Mouse (Mus musculus): Measurements from ENCODE around the gene Bag3. TPM values are rescaled to one million over a fixed set of nuclear protein-coding genes. Genes with fewer than 3 reads are reported as not detected.

The Bag3 gene
- polyA plus RNA-seq, 1 experiment from 2014 or later, result 48.6 TPM

GRCm38 (mm10) chr7:128529126-128529525 lies 5.7 kb downstream of the Bag3 start:
- no peak overlapping the region for H3K4me3 ChIP-seq (ENCODE audit: inconsistent target)
- H3K36me3 ChIP-seq (ENCODE audit: inconsistent target), result no peaks in the 10 kb centered on the region
- 99% methylated on average over 6 of the region's 6 CpGs for WGBS (ENCODE audit: missing documents)
- H3K79me2 ChIP-seq (ENCODE audit: inconsistent target), result peaks cover 98% of the 10 kb centered on the region
- H3K27ac ChIP-seq, result no peak overlapping the region

GRCm38 (mm10) chr7:128529574-128530051 lies 6.2 kb downstream of the Bag3 start:
- no peak overlapping the region for H3K27ac ChIP-seq
- H3K36me3 ChIP-seq (ENCODE audit: inconsistent target), result no peaks in the 10 kb centered on the region
- H3K4me3 ChIP-seq (ENCODE audit: inconsistent target), result no peak overlapping the region
- WGBS (ENCODE audit: missing documents), result 79% methylated on average over 14 of the region's 14 CpGs
- peaks cover 100% of the 10 kb centered on the region for H3K79me2 ChIP-seq (ENCODE audit: inconsistent target)

DNA sequence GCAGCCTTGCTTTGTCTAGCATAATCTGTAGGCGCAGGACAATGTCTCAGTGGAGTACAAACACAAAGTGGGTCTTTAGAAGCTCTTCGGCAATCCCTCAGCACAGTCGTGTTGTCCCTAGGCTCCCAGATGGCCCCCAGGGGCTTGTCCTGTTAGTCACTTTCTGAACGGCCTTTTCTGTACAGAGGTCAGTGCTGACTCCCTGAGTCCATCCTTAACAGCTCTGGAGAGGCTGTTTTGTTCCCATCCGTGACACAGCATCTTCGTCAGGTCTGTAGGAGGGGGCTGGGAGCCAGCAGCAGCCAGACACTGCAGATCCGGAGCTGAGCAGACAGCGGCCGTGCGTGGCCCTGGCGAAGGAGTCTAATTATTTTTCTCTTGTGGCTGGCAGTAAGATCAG lies 7.6 kb downstream of the Bag3 start:
- H3K79me2 ChIP-seq (ENCODE audit: inconsistent target), result peaks cover 100% of the 10 kb centered on the region
- H3K36me3 ChIP-seq (ENCODE audit: inconsistent target), result no peaks in the 10 kb centered on the region
- 95% methylated on average over 11 of the region's 11 CpGs for WGBS (ENCODE audit: missing documents)
- H3K27ac ChIP-seq, result no peak overlapping the region
- no peak overlapping the region for H3K4me3 ChIP-seq (ENCODE audit: inconsistent target)

GRCm38 (mm10) chr7:128531929-128532328 lies 8.5 kb downstream of the Bag3 start:
- Histone ChIP-seq H3K79me2 (ENCODE audit: inconsistent target) (peaks cover 100% of the 10 kb centered on the region), H3K4me3 (ENCODE audit: inconsistent target) (no peak overlapping the region), H3K27ac (no peak overlapping the region), H3K36me3 (ENCODE audit: inconsistent target) (no peaks in the 10 kb centered on the region)
- 18% methylated on average over 4 of the region's 6 CpGs for WGBS (ENCODE audit: missing documents)

GRCm38 (mm10) chr7:128532441-128533166 lies 9.2 kb downstream of the Bag3 start:
- Histone ChIP-seq H3K27ac (no peak overlapping the region), H3K36me3 (ENCODE audit: inconsistent target) (no peaks in the 10 kb centered on the region), H3K79me2 (ENCODE audit: inconsistent target) (peaks cover 100% of the 10 kb centered on the region), H3K4me3 (ENCODE audit: inconsistent target) (no peak overlapping the region)
- 94% methylated on average over 6 of the region's 6 CpGs for WGBS (ENCODE audit: missing documents)

- H3K27ac ChIP-seq, result no peak overlapping the region
- peaks cover 100% of the 10 kb centered on the region for H3K79me2 ChIP-seq (ENCODE audit: inconsistent target)
- 95% methylated on average over 5 of the region's 5 CpGs for WGBS (ENCODE audit: missing documents)
- peaks cover 5% of the 10 kb centered on the region; the same call in 1 of the 2 replicates for H3K36me3 ChIP-seq (ENCODE audit: inconsistent target)
- H3K4me3 ChIP-seq (ENCODE audit: inconsistent target), result no peak overlapping the region
These were observed 11.6 kb downstream of the Bag3 start for GRCm38 (mm10) chr7:128534984-128535491.

GRCm38 (mm10) chr7:128536074-128536473 lies 12.7 kb downstream of the Bag3 start:
- Histone ChIP-seq H3K36me3 (ENCODE audit: inconsistent target) (peaks cover 15% of the 10 kb centered on the region; the same call in 1 of the 2 replicates), H3K4me3 (ENCODE audit: inconsistent target) (no peak overlapping the region)
- WGBS (ENCODE audit: missing documents), result 100% methylated on average over 3 of the region's 3 CpGs

GRCm38 (mm10) chr7:128537676-128538075 lies 14.3 kb downstream of the Bag3 start:
- Histone ChIP-seq H3K79me2 (ENCODE audit: inconsistent target) (peaks cover 82% of the 10 kb centered on the region), H3K4me3 (ENCODE audit: inconsistent target) (no peak overlapping the region), H3K27ac (no peak overlapping the region), H3K36me3 (ENCODE audit: inconsistent target) (peaks cover 31% of the 10 kb centered on the region; the same call in 1 of the 2 replicates)
- WGBS (ENCODE audit: missing documents), result 93% methylated on average over 4 of the region's 4 CpGs

More at GRCm38 (mm10) chr7:128536074-128536473, 12.7 kb downstream of the Bag3 start:
- H3K79me2 ChIP-seq (ENCODE audit: inconsistent target), result peaks cover 98% of the 10 kb centered on the region
- no peak overlapping the region for H3K27ac ChIP-seq

DNA sequence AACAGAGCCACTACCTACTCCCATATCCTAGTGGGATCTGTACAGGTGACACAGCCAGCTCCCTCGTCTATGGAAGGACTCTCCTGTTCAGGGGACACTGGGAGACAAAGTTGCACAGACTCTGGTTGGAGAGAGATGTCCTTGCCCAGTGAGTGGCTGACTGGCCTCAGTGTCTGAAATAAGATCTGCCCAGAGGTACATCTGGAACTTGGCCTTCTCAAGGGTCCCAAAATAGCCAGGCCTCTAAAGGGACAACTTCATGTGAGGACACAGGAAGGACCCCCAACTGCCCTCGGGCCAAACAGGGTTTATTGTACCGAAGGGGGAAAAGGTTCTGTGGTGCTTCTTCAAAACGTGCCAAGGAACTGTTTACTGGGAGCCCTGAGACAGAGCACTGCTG lies 14.8 kb downstream of the Bag3 start:
- H3K27ac ChIP-seq, result no peak overlapping the region
- peaks cover 36% of the 10 kb centered on the region; the same call in 1 of the 2 replicates for H3K36me3 ChIP-seq (ENCODE audit: inconsistent target)
- H3K79me2 ChIP-seq (ENCODE audit: inconsistent target), result peaks cover 77% of the 10 kb centered on the region
- H3K4me3 ChIP-seq (ENCODE audit: inconsistent target), result no peak overlapping the region
- WGBS (ENCODE audit: missing documents), result 75% methylated on average over 1 of the region's 4 CpGs

- no peak overlapping the region for H3K4me3 ChIP-seq (ENCODE audit: inconsistent target)
- 60% methylated on average over 5 of the region's 5 CpGs for WGBS (ENCODE audit: missing documents)
- H3K79me2 ChIP-seq (ENCODE audit: inconsistent target), result peaks cover 71% of the 10 kb centered on the region
- no peak overlapping the region for H3K27ac ChIP-seq
- H3K36me3 ChIP-seq (ENCODE audit: inconsistent target), result peaks cover 42% of the 10 kb centered on the region; the same call in 1 of the 2 replicates
These were observed 15.4 kb downstream of the Bag3 start for GRCm38 (mm10) chr7:128538769-128539168.

DNA sequence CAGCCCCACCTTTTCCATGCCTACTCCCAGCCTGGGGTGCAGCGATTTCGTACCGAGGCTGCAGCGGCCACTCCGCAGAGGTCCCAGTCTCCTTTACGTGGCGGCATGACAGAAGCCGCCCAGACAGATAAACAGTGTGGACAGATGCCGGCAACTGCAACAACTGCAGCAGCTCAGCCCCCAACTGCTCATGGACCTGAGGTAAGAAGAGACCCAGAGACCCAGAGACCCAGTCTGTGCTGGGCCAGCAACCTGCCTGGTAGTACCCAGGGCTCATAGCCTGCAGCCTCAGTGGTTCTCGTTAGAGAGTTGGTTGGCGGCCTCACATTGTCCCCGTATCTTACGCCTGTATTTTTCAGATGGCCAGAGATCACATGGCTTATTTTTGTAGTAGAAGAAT lies 16.7 kb downstream of the Bag3 start:
- Histone ChIP-seq H3K79me2 (ENCODE audit: inconsistent target) (peaks cover 58% of the 10 kb centered on the region), H3K27ac (no peak overlapping the region), H3K36me3 (ENCODE audit: inconsistent target) (peaks cover 55% of the 10 kb centered on the region; the same call in 1 of the 2 replicates), H3K4me3 (ENCODE audit: inconsistent target) (no peak overlapping the region)
- WGBS (ENCODE audit: missing documents), result 92% methylated on average over 13 of the region's 13 CpGs

DNA sequence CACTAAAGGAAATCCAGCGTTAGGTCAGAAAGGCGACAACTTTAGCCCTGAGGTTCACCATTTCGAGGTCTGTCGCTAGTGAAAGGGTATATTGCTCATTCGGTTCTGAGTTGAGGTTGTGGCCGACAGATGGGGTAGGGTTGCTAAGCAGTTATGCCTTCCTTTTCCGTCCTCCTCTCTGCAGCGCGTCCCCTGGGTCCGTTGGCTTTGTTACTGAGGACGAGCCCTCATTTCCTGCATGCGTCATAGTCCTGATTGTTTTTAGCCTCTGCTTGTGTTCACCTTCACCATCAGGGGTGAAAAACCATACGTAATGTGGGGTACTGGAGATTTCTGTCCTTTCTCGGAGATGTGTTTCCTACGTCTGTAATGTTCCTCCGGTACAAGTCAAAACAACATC lies 17.3 kb downstream of the Bag3 start:
- 96% methylated on average over 15 of the region's 16 CpGs for WGBS (ENCODE audit: missing documents)
- Histone ChIP-seq H3K36me3 (ENCODE audit: inconsistent target) (peaks cover 62% of the 10 kb centered on the region), H3K27ac (no peak overlapping the region), H3K79me2 (ENCODE audit: inconsistent target) (peaks cover 52% of the 10 kb centered on the region), H3K4me3 (ENCODE audit: inconsistent target) (no peak overlapping the region)

DNA sequence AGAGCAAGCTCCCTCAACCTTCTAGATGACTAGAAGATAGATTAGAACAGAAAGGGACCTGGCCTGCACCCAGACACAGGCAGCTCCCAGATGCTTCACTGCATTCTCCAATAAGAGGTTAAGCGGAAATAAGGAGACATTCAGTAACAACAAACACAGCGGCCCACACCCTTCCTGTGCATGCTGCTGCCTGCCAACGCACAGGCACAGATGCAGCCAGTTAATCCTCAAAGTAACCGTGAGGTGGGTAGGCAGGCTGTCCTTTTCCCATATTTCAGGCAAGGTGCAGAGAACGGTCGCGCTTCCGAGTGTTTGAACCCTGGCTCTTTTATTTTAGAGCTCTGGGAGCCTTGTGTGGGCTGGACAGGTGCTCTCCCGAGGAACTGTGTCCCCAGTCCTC lies 17.8 kb downstream of the Bag3 start:
- no peak overlapping the region for H3K4me3 ChIP-seq (ENCODE audit: inconsistent target)
- over 99% methylated on average over 9 of the region's 9 CpGs for WGBS (ENCODE audit: missing documents)
- H3K36me3 ChIP-seq (ENCODE audit: inconsistent target), result peaks cover 66% of the 10 kb centered on the region
- no peak overlapping the region for H3K27ac ChIP-seq
- peaks cover 47% of the 10 kb centered on the region for H3K79me2 ChIP-seq (ENCODE audit: inconsistent target)

- Histone ChIP-seq H3K4me3 (ENCODE audit: inconsistent target) (no peak overlapping the region), H3K36me3 (ENCODE audit: inconsistent target) (peaks cover 70% of the 10 kb centered on the region)
- WGBS (ENCODE audit: missing documents), result 97% methylated on average over 17 of the region's 17 CpGs
These were observed 18.4 kb downstream of the Bag3 start for GRCm38 (mm10) chr7:128541771-128542170.

DNA sequence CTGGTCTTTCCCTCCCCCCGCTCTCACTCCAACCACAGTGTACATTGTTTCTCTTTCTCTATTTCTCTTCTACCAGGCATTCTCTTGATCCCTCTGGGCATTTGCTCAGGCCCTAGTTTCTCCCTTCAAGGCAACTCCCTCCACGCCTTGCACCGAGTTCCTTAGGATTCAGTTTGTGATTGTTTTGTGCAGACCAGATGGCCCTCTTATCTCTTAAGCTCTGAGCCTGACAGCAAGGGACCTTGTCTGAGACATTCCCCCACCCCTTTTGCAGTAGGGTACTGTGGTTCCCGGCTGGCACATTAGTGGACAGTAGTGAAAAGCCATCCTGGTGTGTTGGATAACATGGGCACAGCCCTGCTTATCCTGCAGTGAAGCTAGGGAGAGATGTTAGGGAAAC lies 19.1 kb downstream of the Bag3 start:
- WGBS (ENCODE audit: missing documents), result 91% methylated on average over 4 of the region's 4 CpGs

More at GRCm38 (mm10) chr7:128541771-128542170, 18.4 kb downstream of the Bag3 start:
- no peak overlapping the region for H3K27ac ChIP-seq
- H3K79me2 ChIP-seq (ENCODE audit: inconsistent target), result peaks cover 41% of the 10 kb centered on the region

More for the DNA sequence above, 19.1 kb downstream of the Bag3 start:
- H3K79me2 ChIP-seq (ENCODE audit: inconsistent target), result peaks cover 34% of the 10 kb centered on the region
- H3K36me3 ChIP-seq (ENCODE audit: inconsistent target), result peaks cover 74% of the 10 kb centered on the region
- no peak overlapping the region for H3K27ac ChIP-seq
- no peak overlapping the region for H3K4me3 ChIP-seq (ENCODE audit: inconsistent target)
